Mouse (Mus musculus): ENCODE results near the gene Evl. TPM values are rescaled to one million over a fixed set of nuclear protein-coding genes. Genes with fewer than 3 reads are reported as not detected.
"Not testable (repeated sequence)": the region's sequence is repeated elsewhere in the genome, so short reads cannot be mapped to it uniquely, and the experiment has no call there.

Gene Evl
- 10 to 100 TPM; 28.0 to 32.7 TPM for total RNA-seq (2021)
- long read RNA-seq, experiment 1, transcript Evl-201 (14 exons, 2,180 nt): major isoform, 5 of 10 reads
- long read RNA-seq, experiment 1, partial matches to known transcripts: 1 of 10 reads
- long read RNA-seq, experiment 1, other reads (novel, unspliced or antisense): 2 of 10 reads
- long read RNA-seq, experiment 2, transcript Evl-201 (14 exons, 2,180 nt): major isoform, 7 of 18 reads
- long read RNA-seq, experiment 2, partial matches to known transcripts: 5 of 18 reads
- long read RNA-seq, experiment 2, other reads (novel, unspliced or antisense): 3 of 18 reads

GRCm38 (mm10) chr12:108554120-108554841, at the start of gene Evl:
Gene Evl (plus strand): TSS chr12:108554720.
- intact Hi-C loops (cut with DNase I; ENCODE audit: low total_unique reads): no loop called here
- peak; percentile 87 for DNase-seq

DNA sequence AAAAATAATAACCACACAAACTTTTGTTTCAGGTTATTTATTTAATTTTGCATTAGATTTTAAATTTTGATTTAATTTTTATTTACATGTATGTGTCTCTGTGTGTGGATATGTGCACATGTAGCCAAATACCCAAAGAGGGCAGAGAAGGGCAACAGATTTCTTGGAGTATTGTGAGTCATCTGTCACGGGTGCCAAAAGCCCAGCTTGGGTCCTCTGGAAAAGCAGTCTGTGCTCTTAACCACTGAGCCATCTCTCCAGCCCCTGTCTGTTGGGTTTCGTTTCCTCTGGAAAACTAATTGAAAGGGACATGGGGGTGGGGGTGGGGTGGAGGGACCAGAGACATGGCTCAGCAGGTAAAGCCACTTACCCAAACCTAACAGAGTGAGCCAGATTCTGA, 48.7 kb upstream of the Evl start:
- intact Hi-C loops (cut with DNase I; ENCODE audit: low total_unique reads): no loop called here
- DNase-seq: no peak

DNA sequence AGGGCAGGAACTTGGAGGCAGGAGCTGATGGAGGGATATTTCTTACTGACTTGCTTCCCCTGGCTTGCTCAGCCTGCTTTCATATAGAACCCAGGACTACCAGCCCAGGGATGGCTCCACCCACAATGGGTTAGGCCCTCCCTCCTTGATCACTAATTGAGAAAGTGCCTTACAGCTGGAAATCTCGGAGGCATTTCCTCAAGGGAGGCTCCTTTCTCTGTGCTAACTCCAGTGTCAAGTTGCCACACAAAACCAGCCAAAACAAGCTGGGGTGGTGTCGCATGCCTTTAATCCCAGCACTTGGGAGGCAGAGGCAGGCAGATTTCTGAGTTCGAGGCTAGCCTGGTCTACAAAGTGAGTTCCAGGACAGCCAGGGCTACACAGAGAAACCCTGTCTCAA, 47.5 kb upstream of the Evl start:
- intact Hi-C loops (cut with DNase I; ENCODE audit: low total_unique reads); DNase-seq: not testable (repeated sequence)

DNA sequence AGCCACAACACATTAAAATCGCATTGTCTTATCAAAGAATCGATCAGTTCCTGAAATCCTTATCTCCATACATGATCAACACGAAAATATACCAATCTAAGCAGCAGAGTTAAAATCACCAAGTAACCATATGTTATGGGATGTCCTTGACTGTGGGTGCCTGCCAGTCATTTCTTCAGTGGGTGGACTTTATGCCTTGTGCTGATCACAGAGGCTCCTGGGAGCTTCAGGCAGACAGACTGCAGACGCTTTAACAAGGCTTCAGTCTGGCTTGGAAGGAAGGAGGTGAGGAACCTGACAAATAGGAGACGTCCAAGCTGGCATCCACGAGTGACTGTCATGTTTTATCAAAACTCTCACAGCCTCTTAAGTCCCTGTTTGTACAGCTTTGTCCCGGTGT, 43.9 kb upstream of the Evl start:
- no peak for DNase-seq
- intact Hi-C loops (cut with DNase I; ENCODE audit: low total_unique reads): no loop called here

DNA sequence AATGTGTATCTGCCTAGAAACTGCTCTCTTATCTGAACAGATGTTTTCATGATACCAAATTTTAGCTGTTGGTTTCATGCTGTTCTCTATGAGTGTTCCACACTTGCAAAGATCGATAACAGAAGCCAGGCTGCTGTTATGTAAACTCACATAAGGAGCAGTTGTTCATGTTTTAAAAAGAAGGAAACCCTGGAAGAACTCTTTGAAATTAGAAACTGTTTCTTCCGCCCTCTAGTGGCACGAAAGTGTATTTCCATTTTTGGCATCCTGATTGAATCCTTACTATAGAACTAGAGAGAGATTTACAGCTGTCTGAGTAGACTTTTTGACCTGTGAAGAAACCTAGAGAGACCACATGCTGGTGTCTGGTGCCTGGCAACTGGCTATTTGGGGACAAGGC, 43.5 kb upstream of the Evl start:
- no peak for DNase-seq
- intact Hi-C loops (cut with DNase I; ENCODE audit: low total_unique reads): no loop called here

DNA sequence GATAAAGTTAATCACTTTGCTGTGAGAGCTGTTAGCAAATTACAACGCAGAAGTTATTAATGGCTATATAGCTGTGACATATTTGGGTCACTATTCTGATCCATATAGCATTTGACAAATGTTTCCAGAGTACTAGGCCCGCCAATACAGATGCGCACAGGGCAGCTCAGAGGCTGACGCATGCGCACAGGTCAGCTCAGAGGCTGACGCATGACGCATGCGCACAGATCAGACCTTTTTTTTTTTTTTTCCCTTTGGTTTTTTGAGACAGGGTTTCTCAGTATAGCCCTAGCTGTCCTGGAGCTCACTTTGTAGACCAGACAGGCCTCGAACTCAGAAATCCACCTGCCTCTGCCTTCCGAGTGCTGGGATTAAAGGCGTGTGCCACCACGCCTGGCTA, 39.1 kb upstream of the Evl start:
- no peak for DNase-seq
- intact Hi-C loops (cut with DNase I; ENCODE audit: low total_unique reads): no loop called here

- intact Hi-C loops (cut with DNase I; ENCODE audit: low total_unique reads): no loop called here
- DNase-seq: no peak
Measured at GRCm38 (mm10) chr12:108519374-108519773, 35.1 kb upstream of the Evl start.

DNA sequence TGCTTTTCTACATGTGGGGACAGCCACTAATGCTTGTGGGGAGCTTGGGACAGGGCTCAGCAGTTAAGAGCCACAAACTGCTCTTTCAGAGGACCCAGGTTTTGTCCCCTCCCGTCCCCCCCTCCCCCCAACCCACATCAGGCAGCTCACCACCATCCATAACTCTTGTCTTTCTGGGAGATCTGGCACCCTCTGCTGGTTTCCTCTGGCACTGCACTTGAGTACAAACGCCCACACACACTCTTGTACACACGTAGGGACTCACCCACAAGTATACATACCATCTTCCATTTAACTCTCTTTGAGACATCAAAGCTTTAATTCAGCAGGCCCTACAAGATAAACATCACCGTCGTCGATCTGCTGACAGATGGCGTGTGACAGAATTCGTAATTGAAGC, 25.3 kb upstream of the Evl start:
- no peak for DNase-seq

GRCm38 (mm10) chr12:108534484-108534883, 20.0 kb upstream of the Evl start:
- no peak for DNase-seq
- intact Hi-C loops (cut with DNase I; ENCODE audit: low total_unique reads): no loop called here

More for the DNA sequence above, 25.3 kb upstream of the Evl start:
- intact Hi-C loops (cut with DNase I; ENCODE audit: low total_unique reads): no loop called here

DNA sequence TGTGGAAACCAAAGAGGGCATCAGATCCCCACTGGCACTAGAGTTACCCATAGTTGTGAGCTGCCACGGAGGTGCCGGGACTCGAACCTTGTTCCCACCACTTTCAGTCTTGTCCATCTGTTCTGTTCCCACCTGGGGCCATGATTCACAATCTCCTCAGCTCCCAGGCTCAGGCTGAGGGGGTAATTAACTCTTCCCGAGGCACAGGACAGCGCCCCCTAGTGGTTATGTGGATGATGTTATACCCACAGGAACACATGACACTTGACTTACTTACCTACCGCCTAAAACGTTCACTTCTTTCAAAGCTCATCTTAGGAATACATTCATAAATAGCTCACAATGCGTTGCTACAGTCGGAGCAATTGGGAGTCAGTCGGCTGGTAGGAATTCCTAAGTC, 18.1 kb upstream of the Evl start:
- no peak for DNase-seq
- intact Hi-C loops (cut with DNase I; ENCODE audit: low total_unique reads): no loop called here

DNA sequence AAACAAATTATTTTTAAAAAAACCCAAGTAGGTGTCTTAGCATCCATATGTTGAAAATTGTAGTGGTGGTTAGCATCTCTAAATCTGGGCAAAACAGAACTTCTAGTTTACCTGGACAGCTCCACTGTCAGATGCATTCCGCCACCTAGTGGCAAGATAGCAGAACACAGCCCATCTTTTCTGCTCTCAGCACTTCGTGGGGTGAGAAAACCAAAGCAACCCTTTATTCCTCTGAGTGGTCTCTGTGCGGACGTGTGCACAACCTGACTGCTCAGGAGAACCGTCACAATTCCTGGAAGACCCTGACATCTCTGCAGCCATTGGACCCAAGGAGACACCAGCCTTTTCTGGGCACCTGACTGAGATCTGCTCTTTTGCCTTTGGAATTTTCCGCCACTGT, 13.4 kb upstream of the Evl start:
- no peak for DNase-seq
- intact Hi-C loops (cut with DNase I; ENCODE audit: low total_unique reads): no loop called here

- intact Hi-C loops (cut with DNase I; ENCODE audit: low total_unique reads): no loop called here
- no peak for DNase-seq
Measured at GRCm38 (mm10) chr12:108546508-108547153, 7.9 kb upstream of the Evl start.

GRCm38 (mm10) chr12:108547251-108547875, 7.2 kb upstream of the Evl start:
- DNase-seq: no peak
- intact Hi-C loops (cut with DNase I; ENCODE audit: low total_unique reads): no loop called here

- intact Hi-C loops (cut with DNase I; ENCODE audit: low total_unique reads): no loop called here
- DNase-seq: no peak
Measured at GRCm38 (mm10) chr12:108551731-108552130, 2.8 kb upstream of the Evl start.

- DNase-seq: no peak
- intact Hi-C loops (cut with DNase I; ENCODE audit: low total_unique reads): no loop called here
Measured at GRCm38 (mm10) chr12:108553079-108553478, 1.4 kb upstream of the Evl start.

GRCm38 (mm10) chr12:108554861-108555556, 489 bp downstream of the Evl start:
- DNase-seq: no peak
- intact Hi-C loops (cut with DNase I; ENCODE audit: low total_unique reads): no loop called here

DNA sequence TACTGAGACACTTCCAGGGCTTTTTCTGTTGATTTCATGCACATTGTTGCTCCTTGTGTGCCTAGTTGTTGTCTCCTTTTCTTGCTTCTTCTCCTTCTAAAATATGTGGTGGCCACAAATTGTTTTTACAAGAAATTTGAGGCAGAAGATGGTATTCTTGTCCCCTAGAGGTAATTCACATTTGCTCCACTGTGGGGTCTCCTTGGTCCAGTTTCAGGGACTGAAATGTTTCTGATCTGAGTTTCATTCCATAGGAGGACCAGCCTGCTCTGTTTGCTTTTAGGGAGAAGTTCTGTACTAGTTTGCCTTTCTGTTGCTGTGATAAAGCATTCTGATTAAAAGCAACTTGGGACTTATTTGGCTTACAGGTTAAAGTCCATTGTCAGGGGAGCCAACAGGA, 3.7 kb downstream of the Evl start:
- DNase-seq: no peak
- intact Hi-C loops (cut with DNase I; ENCODE audit: low total_unique reads): no loop called here

- intact Hi-C loops (cut with DNase I; ENCODE audit: low total_unique reads): no loop called here
- DNase-seq: no peak
Measured at GRCm38 (mm10) chr12:108563238-108563637, 8.7 kb downstream of the Evl start.

- intact Hi-C loops (cut with DNase I; ENCODE audit: low total_unique reads): no loop called here
- no peak for DNase-seq
Measured at GRCm38 (mm10) chr12:108564910-108565506, 10.5 kb downstream of the Evl start.
